Mouse (Mus musculus) brain, embryonic 14.5 days (tissue): ENCODE data around the gene Lmod3.

Source experiments
- CTCF ChIP-seq: fragments of 200-500 bp; IDR thresholded peaks from 2 replicates; pipeline ENCODE4 v1.5.1; 2012; ENCODE audit warnings: inconsistent platforms, mild to moderate bottlenecking, moderate library complexity, borderline replicate concordance; ENCODE audit not compliant: insufficient read depth, insufficient read length; ENCODE audit errors: extremely low read depth
- POLR2A ChIP-seq: fragments of 200-500 bp; IDR thresholded peaks from 2 replicates; pipeline ENCODE4 v1.6.1; 2012; ENCODE audit warnings: mild to moderate bottlenecking, inconsistent platforms, borderline replicate concordance; ENCODE audit not compliant: poor library complexity, insufficient read depth, insufficient read length, severe bottlenecking; ENCODE audit errors: extremely low read depth

DNA sequence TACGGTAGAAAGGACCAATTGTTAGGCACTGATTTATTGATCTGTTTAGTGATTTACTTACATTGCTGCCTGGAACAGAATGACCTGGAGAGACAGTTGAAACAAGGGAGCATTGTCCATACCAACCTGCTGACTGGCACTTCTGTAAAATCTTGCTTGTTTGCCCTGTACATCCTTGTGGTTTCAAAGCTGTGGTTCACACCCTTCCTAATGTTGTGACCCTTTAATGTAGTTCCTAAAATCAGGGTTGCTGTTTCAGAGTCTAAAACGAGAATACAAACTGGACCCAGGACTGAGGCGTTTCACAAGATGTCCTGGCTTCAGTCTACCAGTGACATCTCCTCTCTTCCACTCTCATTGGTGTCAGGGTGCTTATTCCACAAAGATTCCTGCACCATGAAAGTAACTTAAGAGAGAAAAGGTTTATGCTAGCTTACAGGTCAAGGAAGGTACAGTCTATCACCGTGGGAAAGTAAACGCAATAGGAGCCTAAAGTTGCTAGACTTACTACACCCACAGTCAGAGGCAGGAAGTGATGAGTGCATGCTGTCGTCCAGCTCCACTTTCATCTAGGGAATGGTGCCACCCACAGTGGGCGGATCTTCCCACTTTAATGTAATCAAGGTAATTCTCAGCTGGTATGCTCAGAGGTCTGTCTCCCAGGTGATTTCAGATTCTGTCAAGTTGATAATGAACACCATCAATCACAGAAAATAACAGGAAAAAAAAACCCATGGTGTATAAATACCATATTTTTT, 17.5 kb downstream of the Lmod3 start:
- TF ChIP-seq POLR2A: no peak
- TF ChIP-seq CTCF: no peak
